Comparison of ENCODE assay signal across 15 mouse cellular contexts in the genomic region with DNA sequence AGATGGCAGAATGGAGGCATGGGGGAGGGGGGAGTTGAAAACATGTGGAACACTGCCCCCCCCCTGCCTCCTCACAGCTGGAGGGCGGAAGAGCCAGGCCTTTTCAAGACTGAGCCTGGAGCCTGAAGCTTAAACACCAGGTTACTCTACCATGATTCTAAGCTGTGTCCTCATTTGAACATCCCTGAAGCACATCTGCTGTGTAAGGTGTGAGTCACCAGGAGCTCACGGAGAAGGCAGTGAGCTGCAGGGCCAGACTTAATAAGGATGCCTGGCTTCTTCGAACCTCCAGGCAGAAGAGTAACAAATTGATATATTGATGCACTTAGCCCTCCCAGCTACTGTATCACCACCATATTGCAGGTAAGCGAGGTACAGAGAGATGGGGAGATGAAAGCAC.
"Had no signal": no experiment of that assay in that cellular context is flagged by ENCODE, and none has a peak within 500 bp of the region (broad histone marks: within the 10 kb centered on the region; RNA-seq: fewer than 3 reads in every experiment).

No protein-coding gene starts in this region.

- ATAC-seq: intestine, postnatal 0 days; liver, postnatal 0 days had no signal

- H3K9me3 ChIP-seq: limb, embryonic 12.5 days; liver, embryonic 13.5 days; lung, embryonic 15.5 days; neural tube, embryonic 12.5 days had no signal

- H3K27me3 ChIP-seq: limb, embryonic 12.5 days; liver, embryonic 13.5 days; lung, embryonic 15.5 days; megakaryocyte, embryonic 14.5 days; neural tube, embryonic 12.5 days had no signal

- H3K9ac ChIP-seq: limb, embryonic 12.5 days; liver, embryonic 13.5 days; liver, postnatal 0 days; lung, embryonic 15.5 days; neural tube, embryonic 12.5 days had no signal

- H3K27ac ChIP-seq: limb, embryonic 12.5 days; liver, embryonic 13.5 days; lung, embryonic 15.5 days; macrophage; neural tube, embryonic 12.5 days had no signal

- H3K36me3 ChIP-seq: limb, embryonic 12.5 days; liver, embryonic 13.5 days; lung, embryonic 15.5 days had no signal

- DNase-seq: kidney, adult 8-10 months; kidney, postnatal 25 days; liver; liver, embryonic 13.5 days; liver, postnatal 0 days; lung, postnatal 14 days; retina, postnatal 1 day; right cerebral cortex, postnatal 4 days; thymus, postnatal 4 days had no signal

- H3K4me3 ChIP-seq: limb, embryonic 12.5 days; liver, embryonic 13.5 days; lung, embryonic 15.5 days; megakaryocyte, embryonic 14.5 days; neural tube, embryonic 12.5 days had no signal

- H3K4me1 ChIP-seq: limb, embryonic 12.5 days; liver, embryonic 13.5 days; lung, embryonic 15.5 days; megakaryocyte, embryonic 14.5 days had no signal

- H3K4me2 ChIP-seq: limb, embryonic 12.5 days; liver, embryonic 13.5 days; lung, embryonic 15.5 days; neural tube, embryonic 12.5 days had no signal
